ENCODE assay signal across 8 mouse cellular contexts in genomic region chr5:9540822-9541557, GRCm38 (mm10).
DNase-seq lines count a peak whose midpoint lies in the region; ATAC-seq and TF ChIP-seq lines count a peak whose summit lies in the region.

No protein-coding gene starts in this region.

- TF ChIP-seq CTCF in kidney, postnatal 0 days (IDR thresholded peaks at IDR 0.05; ENCODE audit: low read depth): peak; percentile 60

- H3K27ac ChIP-seq in kidney, postnatal 0 days: no peak overlapping the region
- no peak overlapping the region for H3K27ac ChIP-seq in kidney, embryonic 16.5 days (ENCODE audit: low read length)
- no peak overlapping the region for H3K27ac ChIP-seq in forebrain, embryonic 14.5 days (ENCODE audit: low read depth, low read length)
- no peak overlapping the region for H3K27ac ChIP-seq in intestine, embryonic 16.5 days (ENCODE audit: low read length)

- peak; percentile 61 for DNase-seq in kidney, postnatal 0 days (ENCODE audit: low spot score)
- DNase-seq in forebrain, embryonic 14.5 days (ENCODE audit: low spot score): peak; percentile 77
- peak; percentile 38 for DNase-seq in left cerebral cortex, adult 11 months (ENCODE audit: low spot score)
- DNase-seq in retina, postnatal 1 day: peak; percentile 33
- no peak for DNase-seq in T-cell, adult 2 months (ENCODE audit: low spot score)
- no peak for DNase-seq in gastrocnemius, adult 18-20 months (ENCODE audit: low spot score)

- H3K9me3 ChIP-seq in kidney, postnatal 0 days (replicated peaks; ENCODE audit: low read length): no peaks in the 10 kb centered on the region
- no peaks in the 10 kb centered on the region for H3K9me3 ChIP-seq in kidney, embryonic 16.5 days (ENCODE audit: low read length)
- no peaks in the 10 kb centered on the region for H3K9me3 ChIP-seq in forebrain, embryonic 14.5 days (replicated peaks; ENCODE audit: control insufficient read depth, low read length)
- no peaks in the 10 kb centered on the region for H3K9me3 ChIP-seq in intestine, embryonic 16.5 days (ENCODE audit: control insufficient read depth, low read length)

- no peak for ATAC-seq in kidney, postnatal 0 days (replicated peaks; ENCODE audit: low FRiP score, low read depth)
- no peak for ATAC-seq in kidney, embryonic 16.5 days (ENCODE audit: low FRiP score, low TSS enrichment)
- peak; percentile 87 for ATAC-seq in forebrain, embryonic 14.5 days
- no peak for ATAC-seq in intestine, embryonic 16.5 days

- no peaks in the 10 kb centered on the region for H3K27me3 ChIP-seq in kidney, postnatal 0 days (ENCODE audit: insufficient read depth, low read length)
- H3K27me3 ChIP-seq in kidney, embryonic 16.5 days (ENCODE audit: insufficient read depth, low read length): no peaks in the 10 kb centered on the region
- no peaks in the 10 kb centered on the region for H3K27me3 ChIP-seq in forebrain, embryonic 14.5 days (replicated peaks; ENCODE audit: control insufficient read depth, insufficient read depth, low read length)
- H3K27me3 ChIP-seq in intestine, embryonic 16.5 days (replicated peaks; ENCODE audit: control insufficient read depth, insufficient read depth, low read length): no peaks in the 10 kb centered on the region

- H3K4me1 ChIP-seq in kidney, postnatal 0 days (replicated peaks; ENCODE audit: insufficient read depth, low read length): no peaks in the 10 kb centered on the region
- no peaks in the 10 kb centered on the region for H3K4me1 ChIP-seq in kidney, embryonic 16.5 days (ENCODE audit: insufficient read depth, low read length)
- H3K4me1 ChIP-seq in forebrain, embryonic 14.5 days (ENCODE audit: control insufficient read depth, insufficient read depth, low read length): no peaks in the 10 kb centered on the region
- H3K4me1 ChIP-seq in intestine, embryonic 16.5 days (ENCODE audit: control insufficient read depth, insufficient read depth, low read length): no peaks in the 10 kb centered on the region

- H3K4me2 ChIP-seq in kidney, postnatal 0 days (ENCODE audit: low read length): no peak overlapping the region
- no peak overlapping the region for H3K4me2 ChIP-seq in kidney, embryonic 16.5 days (replicated peaks; ENCODE audit: low read depth, low read length)
- no peak overlapping the region for H3K4me2 ChIP-seq in forebrain, embryonic 14.5 days (ENCODE audit: low read length)
- no peak overlapping the region for H3K4me2 ChIP-seq in intestine, embryonic 16.5 days (ENCODE audit: low read depth, low read length)

- 18% methylated on average over 8 of the region's 8 CpGs for WGBS in kidney, postnatal 0 days
- 18% methylated on average over 8 of the region's 8 CpGs for WGBS in kidney, embryonic 16.5 days
- 4% methylated on average over 8 of the region's 8 CpGs for WGBS in forebrain, embryonic 14.5 days
- 33% methylated on average over 8 of the region's 8 CpGs for WGBS in intestine, embryonic 16.5 days

- H3K9ac ChIP-seq in kidney, postnatal 0 days (ENCODE audit: low read depth, low read length): no peak overlapping the region
- no peak overlapping the region for H3K9ac ChIP-seq in kidney, embryonic 16.5 days (replicated peaks; ENCODE audit: low read length)
- H3K9ac ChIP-seq in forebrain, embryonic 14.5 days (ENCODE audit: low read length): no peak overlapping the region
- H3K9ac ChIP-seq in intestine, embryonic 16.5 days (ENCODE audit: low read depth, low read length): no peak overlapping the region

- H3K4me3 ChIP-seq in kidney, postnatal 0 days (replicated peaks; ENCODE audit: low read depth, low read length): no peak overlapping the region
- H3K4me3 ChIP-seq in kidney, embryonic 16.5 days (ENCODE audit: low read length): no peak overlapping the region
- no peak overlapping the region for H3K4me3 ChIP-seq in forebrain, embryonic 14.5 days (ENCODE audit: low read depth, low read length)
- no peak overlapping the region for H3K4me3 ChIP-seq in intestine, embryonic 16.5 days (ENCODE audit: low read length)

- no peaks in the 10 kb centered on the region for H3K36me3 ChIP-seq in kidney, postnatal 0 days (ENCODE audit: insufficient read depth, low read length)
- H3K36me3 ChIP-seq in kidney, embryonic 16.5 days (ENCODE audit: insufficient read depth, low read length): no peaks in the 10 kb centered on the region
- H3K36me3 ChIP-seq in forebrain, embryonic 14.5 days (ENCODE audit: control insufficient read depth, insufficient read depth, low read length): no peaks in the 10 kb centered on the region
- no peaks in the 10 kb centered on the region for H3K36me3 ChIP-seq in intestine, embryonic 16.5 days (ENCODE audit: control insufficient read depth, insufficient read depth, low read length)

Comparison
In these comparisons a context has a peak if more than half of its experiments do, and no peak if none do; other contexts are left out.
1. DNase-seq: peak in kidney, postnatal 0 days (single experiment), forebrain, embryonic 14.5 days (single experiment), left cerebral cortex, adult 11 months (single experiment) and retina, postnatal 1 day (single experiment); none in T-cell, adult 2 months (single experiment) and gastrocnemius, adult 18-20 months (single experiment).